22 mouse cellular contexts compared by ENCODE assay signal in genomic region chr13:113591336-113591735, GRCm38 (mm10). TPM values are rescaled to one million over a fixed set of nuclear protein-coding genes. Genes with fewer than 3 reads are reported as not detected.
DNase-seq lines count a peak whose midpoint lies in the region; ATAC-seq and TF ChIP-seq lines count a peak whose summit lies in the region.
"Had no signal": no experiment of that assay in that cellular context is flagged by ENCODE, and none has a peak within 500 bp of the region (broad histone marks: within the 10 kb centered on the region; RNA-seq: fewer than 3 reads in every experiment).

No protein-coding gene starts in this region.

- WGBS in heart, adult 2 months = 66% methylated on average over 11 of the region's 11 CpGs
- 73% methylated on average over 11 of the region's 11 CpGs for WGBS in liver, postnatal 0 days (ENCODE audit: insufficient replicate concordance)
- WGBS in liver, embryonic 11.5 days = 79% methylated on average over 11 of the region's 11 CpGs
- 52% methylated on average over 11 of the region's 11 CpGs for WGBS in macrophage (ENCODE audit: missing documents)

- H3K27me3 ChIP-seq in heart, adult 2 months (ENCODE audit: control insufficient read depth, insufficient read depth, low read length) = no peaks in the 10 kb centered on the region
- no peaks in the 10 kb centered on the region for H3K27me3 ChIP-seq in liver, postnatal 0 days (ENCODE audit: insufficient read depth, low read length)
- no peaks in the 10 kb centered on the region for H3K27me3 ChIP-seq in liver, embryonic 11.5 days (replicated peaks; ENCODE audit: control insufficient read depth, insufficient read depth, low read length)
- H3K27me3 ChIP-seq: CH12.LX; embryonic facial prominence, embryonic 12.5 days; forebrain, embryonic 12.5 days; heart, embryonic 12.5 days; hindbrain, embryonic 12.5 days; Patski had no signal

- no peak for TF ChIP-seq EP300 in heart, adult 2 months (IDR thresholded peaks at IDR 0.05; ENCODE audit: insufficient read depth, low read depth, low read length)
- no peak for TF ChIP-seq EP300 in liver, postnatal 0 days (IDR thresholded peaks at IDR 0.05; ENCODE audit: low read depth)

- H3K36me3 ChIP-seq in heart, adult 2 months (ENCODE audit: control insufficient read depth, insufficient read depth, low read length) = peaks cover 15% of the 10 kb centered on the region
- H3K36me3 ChIP-seq in liver, postnatal 0 days (replicated peaks; ENCODE audit: insufficient read depth, low read length) = peaks cover 27% of the 10 kb centered on the region
- H3K36me3 ChIP-seq in liver, embryonic 11.5 days (ENCODE audit: control insufficient read depth, insufficient read depth, low read length) = no peaks in the 10 kb centered on the region
- H3K36me3 ChIP-seq in macrophage (ENCODE audit: inconsistent target) = peaks cover 14% of the 10 kb centered on the region

- H3K9me3 ChIP-seq in liver, postnatal 0 days (ENCODE audit: low read length) = no peaks in the 10 kb centered on the region
- H3K9me3 ChIP-seq in liver, embryonic 11.5 days (ENCODE audit: control insufficient read depth, low read length) = no peaks in the 10 kb centered on the region
- H3K9me3 ChIP-seq: embryonic facial prominence, embryonic 12.5 days; forebrain, embryonic 12.5 days; heart, embryonic 12.5 days; hindbrain, embryonic 12.5 days had no signal

- 0 out of 2 replicates have a peak, but pooled peaks have one; percentile 16 for ATAC-seq in liver, postnatal 0 days
- ATAC-seq in liver, embryonic 11.5 days (replicated peaks; ENCODE audit: low FRiP score) = no peak
- ATAC-seq: activated CD4-positive, CD25-positive, alpha-beta regulatory T cell, adult 4 months; forebrain, embryonic 16.5 days; hindbrain, embryonic 16.5 days; inflammation-experienced regulatory T-cells, adult 6 months; Patski had no signal

- no peak overlapping the region for H3K4me3 ChIP-seq in heart, adult 2 months
- H3K4me3 ChIP-seq in liver, postnatal 0 days (ENCODE audit: low read depth, low read length) = no peak overlapping the region
- no peak overlapping the region for H3K4me3 ChIP-seq in liver, embryonic 11.5 days (ENCODE audit: low read depth, low read length)
- H3K4me3 ChIP-seq in macrophage (ENCODE audit: inconsistent target) = no peak overlapping the region
- H3K4me3 ChIP-seq: embryonic facial prominence, embryonic 12.5 days; forebrain, embryonic 12.5 days; heart, embryonic 12.5 days; hindbrain, embryonic 12.5 days had no signal

- intact Hi-C loops in heart, adult 2 months (cut with DNase I) = no loop called here

- H3K27ac ChIP-seq in heart, adult 2 months = peak overlapping the region; percentile 24; the same call in 1 of the 2 replicates
- H3K27ac ChIP-seq in liver, postnatal 0 days (ENCODE audit: low read depth) = no peak overlapping the region
- H3K27ac ChIP-seq in liver, embryonic 11.5 days (ENCODE audit: low read depth, low read length) = no peak overlapping the region
- H3K27ac ChIP-seq in macrophage = peak overlapping the region; percentile 78
- H3K27ac ChIP-seq: embryonic facial prominence, embryonic 12.5 days; forebrain, embryonic 12.5 days; hindbrain, embryonic 12.5 days had no signal

- no peak for TF ChIP-seq CTCF in heart, adult 2 months (IDR thresholded peaks at IDR 0.05)
- TF ChIP-seq CTCF in liver, postnatal 0 days (IDR thresholded peaks at IDR 0.05; ENCODE audit: low read depth) = no peak

- peaks cover 19% of the 10 kb centered on the region for H3K4me1 ChIP-seq in heart, adult 2 months (ENCODE audit: control insufficient read depth, insufficient read depth, low read length)
- H3K4me1 ChIP-seq in liver, postnatal 0 days (ENCODE audit: insufficient read depth) = peaks cover 10% of the 10 kb centered on the region; the same call in 1 of the 2 replicates
- H3K4me1 ChIP-seq in liver, embryonic 11.5 days (replicated peaks; ENCODE audit: control insufficient read depth, insufficient read depth, low read length) = 0 out of 2 replicates have a peak, but pooled peaks cover 1% of the 10 kb centered on the region

- no peak overlapping the region for H3K9ac ChIP-seq in heart, adult 2 months (ENCODE audit: low read depth, low read length)
- H3K9ac ChIP-seq in liver, postnatal 0 days (replicated peaks) = no peak overlapping the region
- H3K9ac ChIP-seq in liver, embryonic 11.5 days (ENCODE audit: low read depth, low read length) = no peak overlapping the region
- H3K9ac ChIP-seq: embryonic facial prominence, embryonic 12.5 days; forebrain, embryonic 12.5 days; heart, embryonic 12.5 days; hindbrain, embryonic 12.5 days had no signal

- DNase-seq in heart, adult 2 months = no peak
- no peak for DNase-seq in heart, adult 9 months (ENCODE audit: low spot score in 2 of 2)
- no peak for DNase-seq in liver, postnatal 0 days
- no peak for DNase-seq in liver, embryonic 11.5 days (ENCODE audit: low spot score)
- no peak for DNase-seq in adrenal gland, postnatal 36 days
- DNase-seq: adrenal gland, postnatal 14 days; cerebellum, adult 11 months; cerebellum, adult 9-10 months; cerebellum, postnatal 25 days; gastrocnemius, postnatal 25 days; heart, postnatal 36 days had no signal

- no peak overlapping the region for H3K4me2 ChIP-seq in liver, postnatal 0 days (ENCODE audit: low read depth, low read length)
- no peak overlapping the region for H3K4me2 ChIP-seq in liver, embryonic 11.5 days
- H3K4me2 ChIP-seq: embryonic facial prominence, embryonic 12.5 days; forebrain, embryonic 12.5 days; heart, embryonic 12.5 days; hindbrain, embryonic 12.5 days had no signal

- TF ChIP-seq POLR2A in heart, adult 2 months (IDR thresholded peaks at IDR 0.05; ENCODE audit: insufficient read depth, low read depth, low read length) = no peak

- H3K79me2 ChIP-seq in heart, adult 2 months (replicated peaks; ENCODE audit: control insufficient read depth, insufficient read depth, low read length) = no peaks in the 10 kb centered on the region
- peaks cover 37% of the 10 kb centered on the region for H3K79me2 ChIP-seq in macrophage (ENCODE audit: inconsistent target)

RNA-seq across cellular contexts. Expression of gene Snx18, which starts 27.0 kb away (rescaled TPM):
- 10 to 100 TPM; 18.0 to 20.4 TPM for total RNA-seq in heart, adult 2 months (2021)
- 8.3 and 14.8 TPM in 2 replicates for polyA plus RNA-seq in heart, adult 2 months (2012; rRNA removed)
- 5.7 and 6.9 TPM in 2 replicates for polyA plus RNA-seq in liver, postnatal 0 days (2015; fragmentation: Nextera tagmentation; extraction: Ambion mirVana)
- polyA plus RNA-seq in liver, embryonic 11.5 days (2014; fragmentation: Nextera tagmentation; extraction: Ambion mirVana) = 14.9 and 16.0 TPM in 2 replicates
- total RNA-seq in macrophage (2018; cell fraction: chromatin; rRNA removed) = 100 to 1,000 TPM in 15 of 26 experiments, 10 to 100 TPM in 11; 32.0 to 306 (median 123) TPM
- total RNA-seq in macrophage (2018; cell fraction: cytosol; rRNA removed) = 100 to 1,000 TPM in 8 of 26 experiments, 10 to 100 TPM in 18; 29.3 to 200 (median 49.8) TPM
- total RNA-seq in macrophage (2018; cell fraction: nucleus; rRNA removed) = 100 to 1,000 TPM in 19 of 26 experiments, 10 to 100 TPM in 7; 49.0 to 321 (median 163) TPM
- polyA plus RNA-seq in macrophage (2018) = 25.5 to 41.4 TPM (median 28.7 TPM) in 3 replicates
- 10 to 100 TPM; 22.1 to 25.7 TPM for total RNA-seq in adrenal gland, postnatal 36 days (2021)

Comparison
In these comparisons a context has a peak if more than half of its experiments do, and no peak if none do; other contexts are left out.
1. H3K27ac ChIP-seq: peak in heart, adult 2 months (single experiment) and macrophage (single experiment); none in liver, postnatal 0 days (single experiment) and liver, embryonic 11.5 days (single experiment).